Mouse (Mus musculus) ES-CJ7 (cell line): ENCODE measurements around the gene Il12rb1.
A peak's percentile ranks its signal among the peaks of the same experiment; 100 is the strongest.

Experiments used
- DNase-seq: peaks from one replicate; pipeline ENCODE4 v3.0.0; 2011; ENCODE audit warnings: low read depth, low spot score

The Il12rb1 gene

DNA sequence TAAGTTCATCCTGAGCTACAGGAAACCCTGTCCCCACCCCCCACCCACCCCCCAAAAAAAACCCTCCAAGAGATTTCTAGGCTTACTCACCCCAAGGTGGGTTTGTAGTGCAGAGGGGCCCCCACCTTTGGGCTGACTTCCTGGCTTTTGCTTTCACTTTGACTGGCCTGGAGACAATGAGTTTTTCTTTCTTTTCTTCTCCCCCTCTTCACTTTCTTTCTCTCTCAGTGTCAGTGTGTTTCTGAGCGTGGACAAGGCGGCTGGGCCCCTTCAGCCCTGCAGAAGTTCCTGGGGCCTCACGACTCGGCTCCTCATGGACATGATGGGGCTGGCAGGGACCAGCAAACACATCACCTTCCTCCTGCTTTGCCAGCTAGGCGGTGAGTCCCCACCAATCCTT, at the start of gene Il12rb1:
Gene Il12rb1, plus strand, starts transcription at position 211 of the 400 bp plus-strand sequence.
- DNase-seq: no peak

GRCm38 (mm10) chr8:70758616-70759561, 49.4 kb upstream of the Il12rb1 start:
- DNase-seq: peak; percentile 78

- no peak for DNase-seq
Measured at GRCm38 (mm10) chr8:70760350-70760749, 47.9 kb upstream of the Il12rb1 start.

GRCm38 (mm10) chr8:70760775-70761406, 47.4 kb upstream of the Il12rb1 start, which contains the start of gene Mpv17l2:
Gene Mpv17l2 (minus strand): TSS chr8:70760946.
- peak; percentile 100 for DNase-seq

GRCm38 (mm10) chr8:70762118-70762517, 46.1 kb upstream of the Il12rb1 start:
- peak; percentile 61 for DNase-seq

DNA sequence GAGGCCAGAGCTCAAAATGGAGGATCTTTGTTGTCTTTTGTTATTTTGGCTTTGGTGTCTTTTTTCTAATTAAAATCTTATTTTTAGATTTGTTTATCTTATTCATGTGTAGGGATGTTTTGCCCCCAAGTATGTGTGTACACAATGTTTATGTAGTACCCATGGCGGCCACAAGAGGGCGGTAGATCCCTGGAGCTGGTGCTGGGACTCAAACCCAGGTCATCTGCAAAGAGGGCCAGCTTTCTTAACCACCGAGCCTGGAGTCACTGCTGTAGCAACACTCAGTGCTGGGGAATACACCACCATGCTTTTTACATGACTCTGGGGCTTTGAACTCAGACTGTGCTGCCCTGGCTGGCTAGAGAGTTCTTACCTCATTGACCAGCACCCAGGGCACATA, 44.9 kb upstream of the Il12rb1 start:
- DNase-seq: peak; percentile 81

DNA sequence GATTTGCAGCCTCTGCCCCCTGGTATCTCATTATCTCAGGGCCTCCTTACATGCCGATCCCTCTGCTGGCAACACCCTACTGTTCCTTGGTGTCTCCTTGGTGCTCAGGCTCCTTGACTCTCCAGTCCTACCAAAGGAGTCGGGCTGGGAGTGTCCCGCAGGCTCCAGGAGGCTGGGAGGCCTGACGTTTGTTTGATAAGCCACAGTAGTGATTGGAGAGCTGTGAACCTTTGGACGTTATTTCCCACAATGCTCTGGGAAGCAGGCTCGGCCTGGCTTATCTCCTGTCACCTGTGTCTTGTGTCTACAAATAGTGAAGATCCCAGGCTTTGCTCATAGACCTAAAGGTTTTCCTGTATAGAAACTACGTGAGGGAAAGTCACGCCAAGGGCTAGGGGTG, 44.2 kb upstream of the Il12rb1 start:
- DNase-seq: no peak

GRCm38 (mm10) chr8:70764676-70765075, 43.6 kb upstream of the Il12rb1 start:
- no peak for DNase-seq

- DNase-seq: no peak
Measured at GRCm38 (mm10) chr8:70765329-70765728, 42.9 kb upstream of the Il12rb1 start.

DNA sequence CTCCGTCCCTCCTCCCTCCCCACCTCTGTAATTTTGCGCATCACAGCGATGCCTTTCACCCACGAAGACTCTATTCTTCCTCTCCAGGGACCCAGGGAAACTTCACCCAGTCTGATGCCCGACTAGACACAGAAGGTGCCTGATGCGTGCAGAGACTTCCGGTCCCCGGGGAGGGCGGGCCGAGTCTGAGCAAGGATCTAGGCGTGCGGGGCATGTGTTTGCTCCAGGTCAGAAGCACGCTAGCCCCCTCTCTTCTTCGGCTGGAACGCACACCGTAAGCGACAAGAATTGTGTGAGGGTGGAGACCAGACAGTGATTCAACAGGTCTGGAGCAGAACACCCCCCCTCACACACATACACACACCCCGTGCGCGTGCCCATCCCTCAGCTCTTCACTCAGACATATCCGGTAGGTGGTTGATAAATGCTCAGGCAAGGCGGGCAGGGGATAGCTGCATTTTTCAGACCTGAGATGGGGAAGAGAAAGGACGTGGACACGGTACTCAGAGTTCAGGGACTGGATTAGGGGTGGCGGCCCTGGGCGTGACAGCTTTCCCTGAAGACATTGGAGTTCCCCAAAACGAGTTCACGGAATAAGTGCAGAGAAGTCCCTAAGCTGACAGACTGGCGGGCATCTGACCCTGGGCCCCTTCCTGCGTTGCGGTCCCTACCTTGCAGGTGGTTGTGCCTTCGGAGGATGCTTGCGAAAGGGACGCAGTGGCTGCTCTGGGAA, 42.2 kb upstream of the Il12rb1 start:
- DNase-seq: no peak

- DNase-seq: peak; percentile 88
Measured at GRCm38 (mm10) chr8:70766571-70767440, 41.4 kb upstream of the Il12rb1 start.

GRCm38 (mm10) chr8:70767503-70767902, 40.7 kb upstream of the Il12rb1 start:
- no peak for DNase-seq

GRCm38 (mm10) chr8:70768231-70768776, 39.9 kb upstream of the Il12rb1 start:
- DNase-seq: no peak

GRCm38 (mm10) chr8:70768956-70769355, 39.3 kb upstream of the Il12rb1 start:
- peak; percentile 90 for DNase-seq

GRCm38 (mm10) chr8:70769359-70769758, 38.9 kb upstream of the Il12rb1 start:
- peak; percentile 100 for DNase-seq

GRCm38 (mm10) chr8:70769858-70770257, 38.4 kb upstream of the Il12rb1 start:
- no peak for DNase-seq

- no peak for DNase-seq
Measured at GRCm38 (mm10) chr8:70770748-70771147, 37.5 kb upstream of the Il12rb1 start.

GRCm38 (mm10) chr8:70771217-70771616, 37.0 kb upstream of the Il12rb1 start:
- no peak for DNase-seq

DNA sequence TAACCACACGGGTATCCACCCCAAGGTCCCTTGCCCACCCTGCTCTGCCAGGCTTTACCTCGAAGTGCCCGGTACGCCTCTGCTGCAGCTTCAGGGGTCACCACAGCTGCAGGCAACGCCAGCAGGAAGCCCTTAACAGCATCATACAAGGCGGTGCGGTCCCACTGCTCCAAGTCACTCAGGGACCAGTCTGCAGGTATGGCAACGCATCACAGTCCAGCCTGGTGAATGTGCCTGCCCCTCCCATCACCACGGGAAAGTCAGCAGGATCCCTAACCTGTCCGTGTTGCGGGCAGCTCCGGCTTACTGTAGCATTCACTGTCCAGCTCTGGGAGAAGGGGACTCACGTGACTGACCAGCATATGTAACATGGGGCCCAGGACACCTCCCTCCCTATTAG, 36.2 kb upstream of the Il12rb1 start:
- no peak for DNase-seq

- DNase-seq: no peak
Measured at GRCm38 (mm10) chr8:70772890-70773289, 35.4 kb upstream of the Il12rb1 start.

DNA sequence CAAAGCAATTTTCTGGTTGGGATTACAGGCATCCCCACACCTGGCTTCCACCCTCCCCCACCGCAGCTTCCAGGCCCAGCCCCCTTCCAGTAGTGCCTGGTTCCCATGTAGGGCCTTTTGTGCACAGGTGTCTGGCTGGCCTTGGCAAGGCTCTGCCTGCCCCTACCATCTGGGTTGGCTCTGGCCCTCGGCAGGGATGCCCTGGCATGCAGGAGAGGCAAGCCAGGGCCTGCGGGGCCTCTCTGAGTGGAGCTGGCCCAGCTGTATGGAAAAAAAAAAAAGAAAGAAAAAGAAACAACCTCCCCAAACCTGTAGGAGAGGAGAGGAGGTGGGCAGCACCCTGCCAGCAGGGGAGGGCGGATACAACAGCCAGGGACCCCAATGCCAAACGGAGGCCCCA, 34.8 kb upstream of the Il12rb1 start:
- no peak for DNase-seq
